In genomic region chr12:74516527-74516926, GRCm38 (mm10) we compare ENCODE assay signal across 9 mouse cellular contexts.
DNase-seq lines count a peak whose midpoint lies in the region; ATAC-seq and TF ChIP-seq lines count a peak whose summit lies in the region.
"Had no signal": no experiment of that assay in that cellular context is flagged by ENCODE, and none has a peak within 500 bp of the region (broad histone marks: within the 10 kb centered on the region; RNA-seq: fewer than 3 reads in every experiment).

No protein-coding gene starts in this region.

- no peak overlapping the region for H3K9ac ChIP-seq in limb, embryonic 14.5 days (ENCODE audit: low read depth, low read length, severe bottlenecking)
- H3K9ac ChIP-seq: embryonic facial prominence, embryonic 15.5 days had no signal

- no peak for TF ChIP-seq POLR2A in limb, embryonic 14.5 days (IDR thresholded peaks at IDR 0.05; ENCODE audit: borderline replicate concordance, extremely low read depth, insufficient read depth, insufficient read length)

- no peaks in the 10 kb centered on the region for H3K36me3 ChIP-seq in limb, embryonic 14.5 days (ENCODE audit: control insufficient read depth, insufficient read depth, low read length)
- H3K36me3 ChIP-seq: embryonic facial prominence, embryonic 15.5 days had no signal

- no peaks in the 10 kb centered on the region for H3K9me3 ChIP-seq in limb, embryonic 14.5 days (ENCODE audit: control insufficient read depth, low read length)
- H3K9me3 ChIP-seq: embryonic facial prominence, embryonic 15.5 days had no signal

- no peak overlapping the region for H3K4me3 ChIP-seq in limb, embryonic 14.5 days (replicated peaks; ENCODE audit: low read length)
- H3K4me3 ChIP-seq: embryonic facial prominence, embryonic 15.5 days had no signal

- H3K27ac ChIP-seq in limb, embryonic 14.5 days (replicated peaks; ENCODE audit: low read depth, low read length), result no peak overlapping the region
- H3K27ac ChIP-seq: embryonic facial prominence, embryonic 15.5 days had no signal

- 77% methylated on average over 3 of the region's 3 CpGs for WGBS in limb, embryonic 14.5 days

- H3K4me1 ChIP-seq in limb, embryonic 14.5 days (ENCODE audit: control insufficient read depth, insufficient read depth, low read length), result no peaks in the 10 kb centered on the region
- H3K4me1 ChIP-seq: embryonic facial prominence, embryonic 15.5 days had no signal

- no peak for ATAC-seq in limb, embryonic 14.5 days (ENCODE audit: low FRiP score, low read depth)
- no peak for ATAC-seq in inflammation-experienced regulatory T-cells, adult 6 months

- H3K4me2 ChIP-seq in limb, embryonic 14.5 days (replicated peaks; ENCODE audit: low read depth, low read length, severe bottlenecking), result no peak overlapping the region
- H3K4me2 ChIP-seq: embryonic facial prominence, embryonic 15.5 days had no signal

- peak; percentile 3 for DNase-seq in embryo, embryonic 11 days
- no peak for DNase-seq in embryo, embryonic 9.5 days (ENCODE audit: extremely low spot score)
- peak; percentile 6 for DNase-seq in urinary bladder, postnatal 14 days (ENCODE audit: low spot score)
- no peak for DNase-seq in urinary bladder, adult 18-20 months (ENCODE audit: low spot score in 2 of 2)
- peak; percentile 5 for DNase-seq in limb, embryonic 14.5 days (ENCODE audit: low spot score)
- no peak for DNase-seq in testis, postnatal 14 days (ENCODE audit: low spot score)
- DNase-seq in lung, postnatal 36 days, result no peak

- no peaks in the 10 kb centered on the region for H3K27me3 ChIP-seq in limb, embryonic 14.5 days (ENCODE audit: control insufficient read depth, insufficient read depth, low read length)
- H3K27me3 ChIP-seq: embryonic facial prominence, embryonic 15.5 days had no signal

Comparison
In these comparisons a context has a peak if more than half of its experiments do, and no peak if none do; other contexts are left out.
1. DNase-seq: peak in embryo, embryonic 11 days (single experiment), urinary bladder, postnatal 14 days (single experiment) and limb, embryonic 14.5 days (single experiment); none in embryo, embryonic 9.5 days (single experiment), urinary bladder, adult 18-20 months (0 of 2), testis, postnatal 14 days (single experiment) and lung, postnatal 36 days (single experiment).